Mouse (Mus musculus) naive thymus-derived CD4-positive, alpha-beta T cell, adult 2 months (primary cell): Measurements from ENCODE around the gene Agk.
A peak's percentile ranks its signal among the peaks of the same experiment; 100 is the strongest.

Experiments used
- DNase-seq: peaks from one replicate; pipeline ENCODE4 v3.0.0-alpha.2; 2011; ENCODE audit warnings: low read depth

The Agk gene

GRCm38 (mm10) chr6:40324897-40325841 is at the start of gene Agk:
Gene Agk, plus strand, starts transcription at chr6:40325172.
- peak; percentile 91 for DNase-seq

- no peak for DNase-seq
These were observed 24.3 kb upstream of the Agk start for GRCm38 (mm10) chr6:40300707-40301106.

- DNase-seq = peak; percentile 5
These were observed 21.6 kb upstream of the Agk start for GRCm38 (mm10) chr6:40303379-40303778.

GRCm38 (mm10) chr6:40304972-40305371 is 20.0 kb upstream of the Agk start:
- DNase-seq = no peak

- DNase-seq = peak; percentile 13
These were observed 1.4 kb downstream of the Agk start for GRCm38 (mm10) chr6:40326341-40326740.

- DNase-seq = no peak
These were observed 8.5 kb downstream of the Agk start for GRCm38 (mm10) chr6:40333497-40333896.

GRCm38 (mm10) chr6:40336735-40337731 is 12.1 kb downstream of the Agk start:
- no peak for DNase-seq

- DNase-seq = no peak
These were observed 22.2 kb downstream of the Agk start for GRCm38 (mm10) chr6:40346959-40347771.

GRCm38 (mm10) chr6:40347772-40348111 is 22.8 kb downstream of the Agk start:
- no peak for DNase-seq

- DNase-seq = no peak
These were observed 25.1 kb downstream of the Agk start for GRCm38 (mm10) chr6:40350041-40350440.

- no peak for DNase-seq
These were observed 25.9 kb downstream of the Agk start for GRCm38 (mm10) chr6:40350856-40351255.

- peak; percentile 27 for DNase-seq
These were observed 28.4 kb downstream of the Agk start for GRCm38 (mm10) chr6:40353360-40353759.

- DNase-seq = no peak
These were observed 46.1 kb downstream of the Agk start for GRCm38 (mm10) chr6:40371031-40371430.

GRCm38 (mm10) chr6:40380181-40380580 is 55.2 kb downstream of the Agk start:
- no peak for DNase-seq

- DNase-seq = no peak
These were observed 56.9 kb downstream of the Agk start for GRCm38 (mm10) chr6:40381908-40382307.

GRCm38 (mm10) chr6:40385682-40386081 is 60.7 kb downstream of the Agk start:
- DNase-seq = peak; percentile 52

GRCm38 (mm10) chr6:40388660-40389059 is 63.7 kb downstream of the Agk start:
- DNase-seq = no peak

- DNase-seq = no peak
These were observed 66.0 kb downstream of the Agk start for GRCm38 (mm10) chr6:40390975-40391374.

GRCm38 (mm10) chr6:40393213-40393612 is 68.2 kb downstream of the Agk start:
- peak; percentile 39 for DNase-seq

GRCm38 (mm10) chr6:40402031-40402430 is 77.1 kb downstream of the Agk start:
- no peak for DNase-seq

- DNase-seq = no peak
These were observed 78.8 kb downstream of the Agk start for GRCm38 (mm10) chr6:40403640-40404285.
